Mouse (Mus musculus) retina, postnatal 7 days (tissue): ENCODE data around the gene Kxd1.

Experiments used
- DNase-seq: peaks from one replicate; pipeline ENCODE4 v3.0.0-alpha.2; 2012; ENCODE audit warnings: low read depth, low spot score

Kxd1 gene

DNA sequence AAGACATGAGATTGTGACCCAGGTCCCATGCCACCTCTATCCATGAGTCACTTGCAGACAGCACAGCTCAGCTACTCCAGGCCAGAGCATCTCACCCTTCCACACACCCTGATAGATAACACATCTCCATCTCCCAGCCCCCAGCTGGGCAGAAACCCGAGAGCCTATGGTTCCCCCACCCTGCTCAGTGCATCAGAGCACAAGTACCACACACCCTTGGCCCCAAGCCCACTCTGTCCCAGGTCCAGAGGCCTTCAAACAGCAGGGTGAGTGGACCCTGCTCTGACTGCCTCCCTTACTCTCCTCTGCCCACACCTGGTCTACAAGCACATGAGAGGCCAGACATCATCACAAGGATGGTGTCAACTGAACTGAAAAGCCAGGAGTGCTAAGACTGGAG, 59.8 kb downstream of the Kxd1 start:
- DNase-seq = no peak

DNA sequence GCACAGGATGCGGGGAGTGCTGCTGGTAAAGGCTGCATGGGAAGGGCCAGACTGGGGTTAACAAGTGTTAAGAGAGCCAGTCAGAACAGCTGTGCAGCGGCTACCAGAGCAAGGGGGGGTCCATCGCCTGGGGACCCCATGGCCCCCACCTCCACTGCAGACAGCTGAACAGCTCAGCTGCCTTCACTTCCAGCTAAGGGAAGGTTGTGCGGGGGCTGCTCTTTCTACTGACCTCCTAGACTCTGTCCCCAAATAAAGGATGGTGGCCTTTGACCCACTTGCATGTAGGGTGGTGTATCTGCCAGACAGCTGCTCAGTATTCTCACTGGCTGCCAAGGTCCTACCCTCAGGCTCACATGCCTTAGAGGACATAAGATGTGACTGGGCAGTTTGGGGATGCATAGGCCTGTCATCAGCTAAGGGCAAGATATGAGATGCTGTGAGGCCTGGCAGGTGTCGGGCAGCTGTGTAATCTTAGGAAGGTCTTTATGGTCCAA, 60.5 kb downstream of the Kxd1 start:
- DNase-seq = no peak

DNA sequence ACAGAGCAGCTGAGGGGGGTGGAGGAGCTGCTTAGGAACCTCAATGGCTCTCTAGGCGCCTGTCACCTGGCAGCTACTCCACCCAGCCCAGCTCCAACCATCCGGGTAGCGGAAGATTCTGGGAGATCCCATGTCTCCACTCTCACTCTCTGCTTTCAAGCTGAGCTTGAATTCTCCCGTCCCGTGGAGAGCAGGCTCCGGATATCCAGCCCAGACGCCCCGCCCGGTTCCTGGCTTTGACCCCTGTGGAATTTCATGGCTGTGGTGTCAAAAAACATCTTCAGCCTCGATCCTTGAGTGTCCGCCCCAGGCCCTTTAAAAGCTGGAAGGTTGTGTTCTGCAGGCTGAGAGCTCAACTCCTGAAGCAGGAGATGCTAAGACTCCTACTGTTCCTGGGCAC, 61.0 kb downstream of the Kxd1 start:
- DNase-seq = no peak

DNA sequence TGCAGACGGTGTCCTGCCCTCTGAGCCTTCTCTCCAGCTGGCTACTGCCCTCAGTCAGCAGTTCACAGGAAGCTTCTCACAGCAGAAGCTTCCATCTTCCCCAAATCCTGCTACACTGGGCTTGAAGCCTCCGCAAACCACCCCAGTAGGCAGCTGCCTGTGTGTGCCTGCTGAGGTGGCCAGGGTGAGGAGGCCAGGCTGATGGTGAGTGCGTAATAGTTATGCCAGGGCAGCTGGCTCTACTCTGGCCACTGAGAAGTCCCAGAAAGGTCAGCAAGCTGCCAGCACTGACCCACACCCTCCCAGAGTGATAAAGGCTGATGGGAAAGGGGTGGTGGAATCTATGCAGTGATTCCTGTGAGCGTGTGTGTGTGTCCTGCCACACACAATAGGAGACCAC, 61.5 kb downstream of the Kxd1 start:
- DNase-seq = no peak

DNA sequence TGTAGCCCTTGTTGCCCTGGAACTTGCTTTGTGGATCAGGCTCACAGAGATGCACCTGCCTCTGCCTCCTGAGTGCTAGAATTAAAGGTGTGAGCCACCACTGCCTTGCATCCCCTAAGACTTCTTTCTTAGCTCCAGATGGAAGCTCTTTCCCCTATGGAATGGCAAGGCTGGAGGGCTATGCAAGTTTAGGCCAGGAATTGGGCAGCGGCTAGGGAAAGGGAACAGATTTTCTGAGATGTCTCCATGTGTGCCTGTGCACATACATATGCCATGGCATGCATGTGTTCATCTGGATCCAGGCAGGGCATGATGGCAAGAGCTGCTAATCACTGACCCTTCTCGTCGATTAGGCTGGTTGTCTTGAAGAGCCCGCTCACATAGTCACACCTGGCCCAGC, 62.1 kb downstream of the Kxd1 start:
- DNase-seq = no peak

DNA sequence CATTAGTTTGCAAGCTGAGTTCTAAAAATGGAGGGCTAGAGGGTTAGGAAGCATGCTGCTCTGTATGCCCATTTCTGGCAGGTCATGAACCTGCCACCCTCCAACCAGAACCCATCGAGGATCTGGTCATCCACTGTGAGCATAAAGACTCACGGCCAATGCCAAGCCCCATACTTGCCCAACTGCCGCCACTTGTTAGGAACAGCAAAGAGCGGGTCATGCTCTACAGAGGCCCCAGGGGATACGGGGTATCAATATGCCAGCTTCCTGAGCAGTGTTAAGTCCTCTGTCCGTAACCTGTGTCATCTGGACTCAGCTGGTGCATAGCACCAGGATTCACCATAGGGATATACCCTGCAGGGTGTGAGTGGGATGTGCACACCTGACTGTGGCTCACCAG, 63.6 kb downstream of the Kxd1 start:
- no peak for DNase-seq

DNA sequence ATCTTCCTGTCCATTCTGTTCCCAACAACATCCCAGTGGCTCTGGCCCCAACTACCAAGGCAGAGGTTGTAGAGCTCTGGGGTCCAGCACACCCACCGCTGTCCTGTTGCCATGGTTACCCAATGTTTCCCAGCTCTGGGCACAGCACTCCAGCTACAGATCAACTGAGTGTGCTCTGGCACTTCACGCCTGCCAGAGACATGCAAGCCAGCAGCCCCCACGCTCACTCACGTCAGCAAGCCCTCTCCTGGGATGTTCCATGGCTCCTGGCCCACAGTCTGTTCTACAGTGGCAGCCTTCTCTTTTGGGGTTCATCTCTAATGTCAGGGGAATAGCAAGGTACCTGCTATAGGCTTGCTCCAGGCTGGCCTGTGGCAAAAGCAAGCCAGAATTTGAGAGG, 64.5 kb downstream of the Kxd1 start:
- DNase-seq = no peak

DNA sequence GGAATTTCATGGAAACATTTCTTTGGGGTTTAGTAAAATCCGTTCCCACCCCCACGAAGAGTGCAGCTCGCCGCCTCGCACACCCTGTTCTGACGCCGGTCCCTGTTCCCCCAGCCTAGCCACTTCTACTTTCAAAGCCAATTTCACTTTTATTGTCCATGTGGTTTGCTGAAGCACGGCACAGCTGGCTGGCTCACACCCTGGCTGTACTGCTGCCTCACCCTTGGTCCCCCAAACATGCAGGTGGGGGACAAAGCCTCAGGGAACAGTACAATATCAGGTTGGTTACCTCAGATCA, 65.3 kb downstream of the Kxd1 start:
- no peak for DNase-seq

DNA sequence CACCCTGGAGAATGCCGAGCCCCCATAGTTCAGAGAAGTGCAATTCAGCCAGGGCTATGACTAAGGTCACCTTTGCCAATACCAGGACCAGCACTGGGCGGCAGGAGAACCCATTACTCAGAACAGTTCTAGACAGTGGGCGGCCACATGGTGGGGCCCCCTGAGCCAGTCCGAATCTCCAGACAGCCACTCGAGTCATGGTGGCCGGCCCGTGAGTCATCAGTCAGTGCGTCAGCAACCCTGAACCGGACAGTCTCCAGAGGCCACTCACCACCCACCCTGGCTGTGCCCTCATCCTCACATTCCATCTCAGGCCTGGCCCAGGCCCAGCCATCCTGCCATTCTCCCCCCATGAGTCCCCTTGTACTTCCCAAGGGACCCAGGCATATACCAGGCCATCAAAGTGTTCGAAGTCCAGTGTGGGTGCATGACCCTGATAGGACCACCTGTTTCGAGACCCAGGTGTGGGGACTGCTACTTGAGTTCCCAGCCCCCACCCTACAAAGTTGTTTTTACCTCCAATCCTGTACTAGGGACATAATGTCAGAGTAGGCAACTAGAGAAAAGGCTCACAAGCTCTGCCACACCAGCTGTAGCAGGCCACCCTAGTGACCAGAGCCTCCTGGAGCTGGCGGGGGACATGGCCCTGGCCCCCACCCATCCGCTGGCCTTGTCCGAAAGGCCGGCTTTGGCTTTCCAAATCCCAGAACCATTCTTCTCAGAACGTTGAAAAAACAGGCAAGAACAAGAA, 65.8 kb downstream of the Kxd1 start:
- no peak for DNase-seq

DNA sequence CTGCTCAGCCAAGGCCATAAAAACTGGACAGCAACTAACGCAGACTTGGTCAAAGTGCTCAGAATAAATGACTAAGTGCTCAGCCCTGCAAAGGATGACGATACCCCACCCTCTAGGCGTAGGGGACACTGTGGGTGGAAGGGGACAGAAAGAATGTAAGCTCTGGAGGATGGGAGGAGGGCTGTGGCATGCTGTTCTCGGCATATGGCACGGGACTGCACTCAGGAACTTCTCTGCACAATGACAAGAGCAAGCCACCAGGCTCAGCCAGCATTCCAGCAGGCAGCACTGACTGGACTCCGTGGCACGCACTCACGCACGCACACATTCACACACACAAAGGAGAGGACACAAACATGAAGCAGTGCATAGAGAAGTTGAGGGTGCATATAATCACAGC, 67.2 kb downstream of the Kxd1 start:
- no peak for DNase-seq

DNA sequence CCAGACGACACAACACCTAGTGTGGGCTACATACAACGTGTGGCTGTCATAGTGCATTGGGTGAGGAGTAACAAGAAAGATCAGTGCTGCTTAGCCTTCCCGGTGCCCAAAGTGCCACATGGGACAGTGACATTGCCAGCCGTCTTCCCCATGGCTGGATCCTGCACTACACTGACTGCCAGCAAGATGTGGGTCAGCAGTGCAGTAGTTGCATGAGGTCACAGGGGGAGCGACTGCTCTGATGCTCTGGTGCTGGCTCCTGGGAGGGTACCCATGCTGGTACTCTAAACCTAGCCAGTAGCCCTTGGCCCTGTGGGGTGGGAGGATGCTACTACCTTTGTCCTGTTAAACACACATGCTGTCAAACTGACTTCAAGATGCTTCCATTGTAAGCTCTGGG, 67.6 kb downstream of the Kxd1 start:
- no peak for DNase-seq

DNA sequence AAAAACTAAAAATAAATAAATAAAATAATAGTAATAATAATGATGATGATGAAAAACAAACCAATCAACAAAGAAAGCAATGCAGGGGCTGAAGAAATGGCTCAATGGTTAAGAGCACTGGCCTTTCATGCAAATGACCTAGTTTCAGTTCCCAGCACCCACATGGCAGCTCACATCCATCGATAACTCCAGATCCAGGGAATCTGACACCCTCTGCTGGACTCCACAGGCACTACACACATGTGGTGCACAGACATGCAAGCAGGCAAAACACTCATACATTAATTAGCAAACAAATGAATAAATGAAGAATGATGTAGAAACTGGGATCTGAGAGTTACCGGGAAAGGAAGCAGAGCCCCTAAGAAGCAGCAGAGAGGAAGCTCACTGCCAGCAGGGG, 68.1 kb downstream of the Kxd1 start:
- DNase-seq = no peak

DNA sequence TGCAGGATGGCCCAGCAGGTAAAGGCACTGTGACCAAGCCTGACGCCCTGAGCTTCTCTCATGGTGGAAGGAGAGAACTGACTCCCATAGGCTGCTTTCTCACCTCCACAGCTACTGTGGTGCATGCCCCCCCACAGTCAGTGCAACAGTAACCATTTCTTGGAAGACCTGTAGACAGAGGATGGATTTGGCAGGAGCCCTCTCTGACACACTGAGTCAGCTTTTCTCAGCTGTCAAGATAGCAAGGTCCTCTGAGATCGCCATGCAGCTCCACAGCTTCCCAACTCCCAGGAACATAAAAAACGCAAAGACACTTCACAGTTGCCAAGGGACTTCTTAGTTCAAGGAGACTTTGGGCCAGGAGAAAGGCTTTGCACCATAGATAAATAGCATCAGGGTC, 69.3 kb downstream of the Kxd1 start:
- DNase-seq = no peak
